Mouse (Mus musculus) layer of hippocampus, adult 9-10 months (tissue): ENCODE results near the gene Gm11232.

Experiments
- DNase-seq: peaks from one replicate; pipeline ENCODE4 v3.0.0; 2022; ENCODE audit warnings: low spot score

Gm11232 gene

GRCm38 (mm10) chr4:71757865-71758264 is at the start of gene Gm11232:
Gene Gm11232, minus strand, starts transcription at chr4:71757965.
- DNase-seq: no peak

- DNase-seq: no peak
These were observed 48.3 kb upstream of the Gm11232 start for GRCm38 (mm10) chr4:71805977-71806534.

- no peak for DNase-seq
These were observed 7.8 kb upstream of the Gm11232 start for GRCm38 (mm10) chr4:71765529-71765928.

- no peak for DNase-seq
These were observed 7.3 kb upstream of the Gm11232 start for GRCm38 (mm10) chr4:71765071-71765470.

- DNase-seq: no peak
These were observed 1.1 kb downstream of the Gm11232 start for GRCm38 (mm10) chr4:71756441-71757221.

GRCm38 (mm10) chr4:71745741-71746140 is 12.0 kb downstream of the Gm11232 start:
- DNase-seq: no peak

GRCm38 (mm10) chr4:71736529-71736928 is 21.2 kb downstream of the Gm11232 start:
- DNase-seq: no peak

- DNase-seq: no peak
These were observed 22.5 kb downstream of the Gm11232 start for GRCm38 (mm10) chr4:71735261-71735660.

- DNase-seq: no peak
These were observed 28.4 kb downstream of the Gm11232 start for GRCm38 (mm10) chr4:71729401-71729800.

GRCm38 (mm10) chr4:71727611-71728010 is 30.2 kb downstream of the Gm11232 start:
- no peak for DNase-seq

GRCm38 (mm10) chr4:71727056-71727455 is 30.7 kb downstream of the Gm11232 start:
- no peak for DNase-seq

GRCm38 (mm10) chr4:71725889-71726288 is 31.9 kb downstream of the Gm11232 start:
- DNase-seq: no peak
